Mouse (Mus musculus): Measurements from ENCODE around the gene Rhoj. TPM values are rescaled to one million over a fixed set of nuclear protein-coding genes. Genes with fewer than 3 reads are reported as not detected.
A peak's percentile ranks its signal among the peaks of the same experiment; 100 is the strongest.
"Not testable (repeated sequence)": the region's sequence is repeated elsewhere in the genome, so short reads cannot be mapped to it uniquely, and the experiment has no call there.

Gene Rhoj
- total RNA-seq, 2 experiments from 2014 or later = 12.1 to 19.9 TPM

GRCm38 (mm10) chr12:75348551-75348950, 40.4 kb downstream of the Rhoj start:
- no peak for DNase-seq (ENCODE audit: low spot score in 2 of 2)

GRCm38 (mm10) chr12:75349537-75349936, 41.4 kb downstream of the Rhoj start:
- not testable (repeated sequence) for DNase-seq (ENCODE audit: low spot score in 2 of 2)

- DNase-seq (ENCODE audit: low spot score in 2 of 2) = no peak
Observed at GRCm38 (mm10) chr12:75350750-75351149, 42.6 kb downstream of the Rhoj start.

- no peak for DNase-seq (ENCODE audit: low spot score in 2 of 2)
Observed at GRCm38 (mm10) chr12:75351846-75352245, 43.7 kb downstream of the Rhoj start.

GRCm38 (mm10) chr12:75352410-75352809, 44.3 kb downstream of the Rhoj start:
- no peak for DNase-seq (ENCODE audit: low spot score in 2 of 2)

- no peak for DNase-seq (ENCODE audit: low spot score in 2 of 2)
Observed at GRCm38 (mm10) chr12:75354354-75354753, 46.2 kb downstream of the Rhoj start.

GRCm38 (mm10) chr12:75357781-75358180, 49.7 kb downstream of the Rhoj start:
- no peak for DNase-seq (ENCODE audit: low spot score in 2 of 2)

GRCm38 (mm10) chr12:75358714-75359113, 50.6 kb downstream of the Rhoj start:
- DNase-seq (ENCODE audit: low spot score in 2 of 2) = peak in 1 of 2 experiments; percentile 28

- DNase-seq (ENCODE audit: low spot score in 2 of 2) = no peak
Observed at GRCm38 (mm10) chr12:75359500-75359899, 51.4 kb downstream of the Rhoj start.

- DNase-seq (ENCODE audit: low spot score in 2 of 2) = no peak
Observed at GRCm38 (mm10) chr12:75359921-75360482, 51.9 kb downstream of the Rhoj start.

- DNase-seq (ENCODE audit: low spot score in 2 of 2) = no peak
Observed at GRCm38 (mm10) chr12:75362456-75362855, 54.3 kb downstream of the Rhoj start.

- no peak for DNase-seq (ENCODE audit: low spot score in 2 of 2)
Observed at GRCm38 (mm10) chr12:75364416-75364815, 56.3 kb downstream of the Rhoj start.

GRCm38 (mm10) chr12:75365621-75366124, 57.6 kb downstream of the Rhoj start:
- DNase-seq (ENCODE audit: low spot score in 2 of 2) = no peak

GRCm38 (mm10) chr12:75367371-75367770, 59.2 kb downstream of the Rhoj start:
- DNase-seq (ENCODE audit: low spot score in 2 of 2) = no peak

- no peak for DNase-seq (ENCODE audit: low spot score in 2 of 2)
Observed at GRCm38 (mm10) chr12:75368527-75368926, 60.4 kb downstream of the Rhoj start.

- no peak for DNase-seq (ENCODE audit: low spot score in 2 of 2)
Observed at GRCm38 (mm10) chr12:75369418-75369851, 61.3 kb downstream of the Rhoj start.

- no peak for DNase-seq (ENCODE audit: low spot score in 2 of 2)
Observed at GRCm38 (mm10) chr12:75374437-75374836, 66.3 kb downstream of the Rhoj start.

- DNase-seq (ENCODE audit: low spot score in 2 of 2) = no peak
Observed at GRCm38 (mm10) chr12:75375060-75375459, 66.9 kb downstream of the Rhoj start.

GRCm38 (mm10) chr12:75376126-75376525, 68.0 kb downstream of the Rhoj start:
- no peak for DNase-seq (ENCODE audit: low spot score in 2 of 2)

GRCm38 (mm10) chr12:75386731-75387130, 78.6 kb downstream of the Rhoj start:
- DNase-seq (ENCODE audit: low spot score in 2 of 2) = peak in 1 of 2 experiments; percentile 11

GRCm38 (mm10) chr12:75387156-75387555, 79.0 kb downstream of the Rhoj start:
- no peak for DNase-seq (ENCODE audit: low spot score in 2 of 2)

- no peak for DNase-seq (ENCODE audit: low spot score in 2 of 2)
Observed at GRCm38 (mm10) chr12:75387846-75388245, 79.7 kb downstream of the Rhoj start.

- no peak for DNase-seq (ENCODE audit: low spot score in 2 of 2)
Observed at GRCm38 (mm10) chr12:75388521-75388920, 80.4 kb downstream of the Rhoj start.
